Mouse (Mus musculus): Measurements from ENCODE around the gene Dgka.
"Not testable (repeated sequence)": the region's sequence is repeated elsewhere in the genome, so short reads cannot be mapped to it uniquely, and the experiment has no call there.

Gene Dgka

DNA sequence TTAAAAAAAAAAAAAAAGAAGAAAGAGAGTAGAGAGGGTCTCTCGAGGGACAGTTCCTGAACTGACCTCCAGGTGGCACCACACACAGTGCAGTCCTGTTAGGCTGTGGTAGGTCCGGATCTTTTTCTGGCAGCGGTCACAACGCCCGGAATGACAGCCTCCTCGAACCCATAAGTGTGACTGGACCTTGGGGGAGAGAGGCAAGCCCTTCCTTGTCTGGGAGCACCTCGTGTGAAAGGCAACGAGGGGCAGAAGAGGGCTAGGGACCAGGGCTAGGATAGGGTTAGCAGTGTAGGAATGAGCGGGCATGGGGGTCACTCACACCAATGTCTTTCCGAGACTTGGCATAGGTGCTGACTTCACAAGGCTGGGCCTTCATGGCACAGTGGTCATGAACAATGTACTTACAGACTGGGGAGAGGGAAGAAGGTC is 13.6 kb downstream of the Dgka start:
- DNase-seq: peak; percentile 53

DNA sequence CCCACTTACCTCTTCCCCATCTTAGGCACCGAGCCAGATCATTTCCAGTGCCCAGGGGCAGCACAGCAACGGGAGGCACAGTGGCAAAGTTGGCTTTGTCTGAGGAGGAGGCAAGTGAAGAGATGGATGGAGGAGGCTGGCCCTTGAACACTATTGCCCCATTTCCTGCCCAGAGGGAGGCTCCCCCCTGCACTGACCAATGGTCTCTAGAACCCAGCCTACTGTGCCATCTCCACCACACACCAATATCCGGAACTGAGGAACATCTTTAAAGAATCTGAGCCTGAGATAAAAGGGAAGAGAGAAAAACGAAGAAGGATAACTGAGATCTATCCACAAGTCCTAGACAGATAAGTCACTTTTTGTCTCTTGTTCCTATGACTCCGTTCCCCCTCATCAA is 16.6 kb downstream of the Dgka start:
- no peak for DNase-seq

DNA sequence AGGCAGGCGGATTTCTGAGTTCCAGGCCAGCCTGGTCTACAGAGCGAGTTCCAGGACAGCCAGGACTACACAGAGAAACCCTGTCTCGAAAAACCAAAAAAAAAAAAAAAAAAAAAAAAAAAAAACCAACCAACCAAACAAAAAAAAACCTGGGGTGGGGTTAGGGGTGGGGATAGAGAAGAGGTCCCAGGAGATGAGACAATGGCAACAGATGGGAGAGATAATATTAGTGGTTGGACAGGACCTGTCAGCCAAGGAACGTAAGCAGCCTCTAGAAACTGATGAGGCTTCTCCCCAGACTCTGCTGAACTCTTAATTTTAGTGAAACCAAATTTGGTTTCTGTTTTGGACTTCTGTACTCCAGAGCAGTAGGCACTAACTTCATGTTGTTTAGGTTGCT is 19.2 kb downstream of the Dgka start:
- DNase-seq: not testable (repeated sequence)

DNA sequence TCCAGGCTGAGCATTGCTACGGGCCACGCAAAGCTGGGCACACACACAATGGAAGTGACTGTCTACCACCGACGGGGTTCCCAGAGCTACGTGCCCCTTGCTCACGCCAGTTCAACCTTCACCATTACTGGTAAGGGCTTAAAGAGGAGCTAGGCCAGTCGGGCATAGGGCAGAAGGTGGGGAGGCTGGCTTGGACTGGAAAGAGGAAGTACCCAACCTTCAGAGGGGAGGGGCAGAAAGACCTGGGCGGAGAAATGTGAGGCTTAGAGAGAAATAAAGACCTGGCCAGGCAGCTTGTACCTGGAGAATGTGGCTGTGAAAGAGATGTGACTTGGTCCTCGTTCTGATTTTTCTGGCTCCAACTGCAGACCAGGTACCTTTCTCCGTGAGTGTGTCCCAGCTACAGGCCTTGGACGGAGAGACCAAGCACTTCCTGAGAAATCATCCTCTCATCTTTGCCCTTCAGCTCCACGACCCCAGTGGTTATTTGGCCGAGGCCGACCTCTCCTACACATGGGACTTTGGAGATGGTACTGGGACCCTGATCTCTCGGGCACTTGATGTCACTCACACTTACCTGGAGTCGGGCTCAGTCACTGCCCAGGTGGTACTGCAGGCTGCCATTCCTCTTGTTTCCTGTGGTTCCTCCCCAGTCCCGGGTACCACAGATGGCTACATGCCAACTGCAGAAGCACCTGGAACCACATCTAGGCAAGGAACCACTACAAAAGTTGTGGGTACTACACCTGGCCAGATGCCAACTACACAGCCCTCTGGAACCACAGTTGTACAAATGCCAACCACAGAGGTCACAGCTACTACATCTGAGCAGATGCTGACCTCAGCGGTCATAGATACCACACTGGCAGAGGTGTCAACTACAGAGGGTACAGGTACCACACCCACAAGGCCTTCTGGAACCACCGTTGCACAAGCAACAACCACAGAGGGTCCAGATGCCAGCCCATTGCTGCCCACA is 28.8 kb downstream of the Dgka start:
- DNase-seq: no peak

GRCm38 (mm10) chr10:128711318-128711717 is 33.3 kb downstream of the Dgka start:
- DNase-seq: not testable (repeated sequence)

GRCm38 (mm10) chr10:128705317-128705693 is 39.4 kb downstream of the Dgka start:
- DNase-seq: peak; percentile 35

DNA sequence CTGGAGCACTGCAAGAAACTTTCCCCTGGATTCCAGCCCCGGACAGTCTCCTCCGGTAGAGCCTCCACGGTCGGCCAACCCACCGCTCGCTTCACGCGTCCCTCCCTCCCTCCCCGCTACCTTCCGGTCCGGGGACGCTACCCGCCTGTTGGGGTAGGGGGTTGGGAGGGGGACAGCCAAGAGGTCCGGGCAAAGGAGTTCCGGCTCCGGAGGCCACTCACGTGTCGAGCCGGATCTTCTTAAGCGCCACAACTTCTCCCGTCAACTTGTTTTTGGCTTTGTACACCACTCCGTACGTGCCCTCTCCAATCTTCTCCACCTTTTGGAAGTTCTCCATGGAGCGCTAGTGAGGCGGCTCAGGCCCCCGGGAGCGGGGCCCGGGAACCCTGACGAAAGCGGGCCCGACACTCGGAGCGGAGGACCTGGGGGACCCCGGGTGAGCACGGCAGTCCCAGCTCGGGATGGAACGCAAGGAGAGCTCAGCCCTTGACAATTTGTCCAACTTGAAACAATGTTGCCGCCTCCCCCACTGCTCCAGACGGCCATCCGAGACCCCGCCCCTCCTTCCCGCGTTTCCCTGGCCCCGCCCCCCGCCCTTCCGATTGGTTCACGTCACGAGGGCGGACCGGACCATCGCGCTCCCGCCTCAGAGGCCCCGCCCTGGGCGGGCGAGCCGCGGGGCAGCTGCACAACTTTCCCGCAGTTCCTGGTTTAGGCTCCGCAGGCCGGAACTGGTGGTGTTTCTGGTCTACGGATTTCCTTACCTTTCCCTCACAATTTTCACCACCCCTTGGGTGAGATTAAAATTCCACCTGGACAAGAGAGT is 40.0 kb downstream of the Dgka start, which contains the start of gene Cdk2:
TSS of gene Cdk2 (minus strand) at position 541 of the 826 bp plus-strand sequence.
- DNase-seq: peak; percentile 82

- DNase-seq: no peak
Measured at GRCm38 (mm10) chr10:128703895-128704294, 40.8 kb downstream of the Dgka start, which contains the start of gene Pmel. Gene Pmel, plus strand, starts transcription at chr10:128704195.

DNA sequence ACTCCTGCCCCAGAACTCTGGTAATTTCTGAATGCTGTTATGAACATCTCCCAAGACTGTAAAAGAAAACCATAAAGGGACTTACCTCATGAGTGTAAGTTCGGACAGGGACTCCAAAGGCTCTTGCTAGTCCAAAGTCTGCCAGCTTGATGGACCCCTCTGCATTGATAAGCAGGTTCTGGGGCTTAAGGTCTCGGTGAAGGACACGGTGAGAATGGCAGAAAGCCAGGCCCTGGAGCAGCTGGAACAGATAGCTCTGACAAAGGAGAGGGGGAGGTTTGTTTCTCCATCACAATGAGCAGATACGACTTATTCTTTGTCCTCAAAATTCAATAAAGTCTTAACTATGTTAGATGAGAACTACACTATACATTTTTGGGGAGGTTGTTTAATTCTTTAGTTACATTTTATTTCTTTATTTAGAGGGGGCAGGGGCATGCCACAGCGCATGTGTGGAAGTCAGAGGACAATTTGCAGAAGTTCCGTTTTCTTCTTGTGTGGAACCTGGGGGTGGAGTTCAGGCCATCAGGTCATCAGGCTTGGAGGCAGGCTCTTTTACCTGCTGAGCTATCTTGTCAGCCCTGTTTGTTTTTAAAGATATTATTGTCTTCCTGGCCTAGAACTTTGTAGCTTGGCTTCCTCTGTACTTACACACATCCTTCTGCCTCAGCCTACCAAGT is 42.2 kb downstream of the Dgka start:
- no peak for DNase-seq

DNA sequence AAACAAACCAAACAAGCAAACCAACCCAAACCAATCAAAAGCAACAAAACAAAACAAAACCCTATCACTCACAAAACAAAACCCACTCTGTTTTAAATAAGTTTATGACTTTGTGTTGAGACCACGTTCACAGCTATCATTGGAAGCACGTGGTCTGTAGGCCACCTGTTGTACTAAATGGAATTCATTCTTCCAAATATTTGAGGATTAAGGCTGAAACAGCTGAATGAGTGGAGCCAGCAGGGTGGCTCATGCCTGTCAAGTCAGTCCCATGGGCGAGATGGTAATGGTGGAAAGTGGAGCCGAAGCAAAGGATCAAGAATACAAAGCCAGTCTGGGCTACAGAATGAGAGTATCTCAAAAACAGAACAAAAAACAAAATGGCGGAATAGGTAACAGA is 43.9 kb downstream of the Dgka start:
- DNase-seq: no peak

- DNase-seq: peak; percentile 19
Measured at GRCm38 (mm10) chr10:128699611-128700010, 45.0 kb downstream of the Dgka start.

DNA sequence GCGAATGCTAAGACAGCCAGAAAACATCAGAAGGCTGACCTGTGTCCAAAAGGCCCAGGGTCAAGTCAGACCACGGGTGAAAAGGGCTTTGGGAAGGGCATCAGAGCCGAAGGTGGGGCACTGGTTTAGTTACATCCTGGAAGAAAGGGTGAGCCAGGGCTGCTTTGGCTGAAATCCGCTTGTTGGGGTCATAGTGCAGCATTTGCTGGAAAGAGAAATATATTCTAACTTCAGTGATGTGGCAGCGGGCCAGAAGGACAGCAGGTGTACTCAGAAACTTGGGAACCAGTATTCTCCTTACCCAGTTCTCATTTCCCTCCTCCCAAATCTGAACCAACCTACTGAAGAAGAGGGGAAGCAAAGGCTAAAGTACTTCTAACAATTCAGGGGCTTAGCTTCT is 45.6 kb downstream of the Dgka start:
- DNase-seq: peak; percentile 24

DNA sequence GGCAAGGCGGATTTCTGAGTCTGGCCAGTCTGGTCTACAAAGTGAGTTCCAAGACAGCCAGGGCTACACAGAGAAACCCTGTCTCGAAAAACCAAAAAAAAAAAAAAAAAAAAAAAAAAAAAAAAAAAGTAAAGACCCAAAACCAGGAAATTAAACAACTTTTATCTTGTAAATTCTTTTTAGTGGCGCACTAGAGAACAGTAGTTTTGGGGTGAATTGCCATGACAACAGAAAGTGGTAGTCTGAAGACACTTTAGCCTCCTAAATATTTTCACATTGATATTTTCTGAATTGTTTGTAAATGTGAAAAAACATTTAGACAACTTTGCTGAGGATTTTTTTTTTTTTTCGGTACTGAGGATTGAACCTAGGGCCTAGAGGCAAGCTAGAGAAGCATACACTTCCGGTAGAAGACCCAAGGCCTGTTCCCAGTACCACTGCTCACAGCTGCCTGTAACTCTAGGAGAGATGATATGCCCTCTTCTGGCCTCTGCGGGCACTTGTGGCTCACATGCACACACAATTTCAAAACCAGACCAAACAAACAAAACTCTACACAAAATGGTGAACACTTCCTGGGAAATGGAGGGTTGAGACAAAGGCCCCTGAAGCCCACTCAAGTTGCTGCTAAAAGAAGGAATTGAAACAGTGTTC is 47.5 kb downstream of the Dgka start:
- DNase-seq: peak; percentile 42

DNA sequence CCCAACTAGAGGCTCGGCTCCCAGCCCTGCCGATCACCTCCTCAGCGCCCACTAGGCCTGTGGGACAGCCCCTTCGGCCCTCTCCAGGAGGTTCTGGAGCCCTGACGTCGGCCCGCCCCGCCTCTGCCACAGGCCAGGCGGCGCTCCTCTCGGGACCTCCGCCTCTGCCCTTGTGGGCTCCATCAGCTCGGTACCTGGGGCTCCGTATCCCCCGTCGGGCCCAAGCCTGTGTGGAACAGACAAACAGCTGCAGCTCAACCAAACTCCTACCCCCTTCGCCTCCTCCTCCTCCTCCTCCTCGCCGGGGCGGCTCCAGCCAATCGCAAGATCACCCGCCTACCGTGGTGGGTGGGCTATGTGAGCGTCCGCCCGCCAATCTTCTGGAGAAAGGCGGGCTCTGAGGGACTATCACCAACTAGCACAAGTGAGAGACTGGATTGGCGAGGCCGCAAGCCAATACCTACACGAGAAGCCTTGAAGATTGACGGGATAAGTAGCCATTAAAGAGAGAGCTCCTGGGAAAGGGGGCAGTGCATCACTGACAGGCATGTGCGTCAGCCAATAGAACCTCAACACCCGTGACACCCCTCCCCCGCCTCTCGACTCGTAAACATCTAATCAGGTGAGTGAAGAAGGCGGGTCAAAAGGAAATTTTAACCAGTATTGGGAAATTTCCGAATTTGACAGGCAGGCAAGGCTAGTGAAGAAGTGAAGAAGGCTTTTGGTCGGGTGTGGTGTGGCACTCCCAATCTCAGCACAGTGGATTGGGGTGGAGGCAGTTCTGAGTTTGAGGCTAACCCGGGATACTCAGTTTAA is 48.5 kb downstream of the Dgka start, which contains the start of gene Rab5b:
TSS of gene Rab5b (minus strand) at position 273 of the 816 bp plus-strand sequence.
- DNase-seq: peak; percentile 100

GRCm38 (mm10) chr10:128695411-128695991 is 49.2 kb downstream of the Dgka start:
- no peak for DNase-seq

- DNase-seq: no peak
Measured at GRCm38 (mm10) chr10:128674469-128675008, 70.1 kb downstream of the Dgka start.

DNA sequence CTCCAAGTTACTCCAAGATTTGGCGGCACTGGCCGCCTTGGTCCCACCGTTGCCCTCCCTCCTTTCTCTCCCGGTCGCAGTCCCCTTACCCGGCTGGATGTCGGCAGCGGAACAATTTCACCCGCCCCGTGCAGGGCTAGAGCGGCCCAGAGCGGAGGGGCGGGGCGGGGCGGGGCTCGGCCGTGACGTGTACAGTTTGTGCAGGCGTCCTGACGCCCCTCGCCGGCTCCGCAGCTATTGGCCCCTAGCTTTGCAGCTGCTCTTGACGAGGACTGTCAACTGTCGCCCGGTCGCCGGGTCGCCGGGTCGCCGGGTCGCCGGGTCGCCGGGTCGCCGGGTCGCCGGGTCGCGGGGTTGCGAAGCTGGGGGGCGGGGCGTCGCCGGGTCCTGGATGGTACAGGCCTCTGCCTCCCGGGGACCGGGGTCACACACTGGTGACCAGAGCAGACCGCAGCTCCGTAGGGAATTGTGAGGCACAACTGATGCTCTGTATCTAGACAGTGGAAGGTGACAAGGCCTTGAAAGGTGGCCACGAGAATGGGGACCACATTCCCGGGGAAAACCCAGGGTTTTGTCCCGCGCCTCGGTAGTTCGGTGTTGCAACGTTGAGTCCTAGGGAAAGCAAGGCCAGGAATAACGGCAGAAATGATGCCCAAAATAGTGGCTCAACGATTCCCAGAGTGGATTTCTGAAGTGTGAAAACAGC is 70.7 kb downstream of the Dgka start, which contains the start of gene Suox:
TSS of gene Suox (minus strand) at position 311 of the 706 bp plus-strand sequence.
- DNase-seq: peak; percentile 82

DNA sequence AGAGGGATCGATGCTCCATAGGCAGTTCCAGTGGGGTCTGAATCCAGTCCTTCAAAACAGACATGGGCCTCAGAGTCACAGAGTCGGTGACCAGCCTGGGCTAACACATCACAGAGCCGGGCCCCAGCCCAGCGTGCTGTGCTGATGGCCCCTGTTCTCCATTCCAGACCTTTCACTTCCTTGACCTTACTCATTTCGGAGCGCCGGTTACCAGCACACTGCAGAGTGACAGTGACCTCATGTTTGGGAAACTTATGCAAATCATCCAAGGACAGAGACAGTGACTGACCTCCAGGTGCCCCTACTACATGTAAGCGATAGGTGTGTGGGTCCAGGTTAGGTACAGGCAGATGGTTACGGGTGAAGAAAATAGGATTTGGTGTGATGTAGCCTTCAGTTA is 73.5 kb downstream of the Dgka start:
- DNase-seq: no peak
